Mouse (Mus musculus) frontal cortex, postnatal 14 days (tissue): ENCODE data around the gene Gm5134.

Experiments
- DNase-seq, 2 experiments: peaks; one replicate each; pipeline ENCODE4 v3.0.0; 2022; ENCODE audit warnings: low spot score in 2 of 2

Gm5134 gene

GRCm38 (mm10) chr10:76033119-76033455 lies 78.8 kb downstream of the Gm5134 start:
- DNase-seq: no peak

GRCm38 (mm10) chr10:76034001-76034600 lies 79.8 kb downstream of the Gm5134 start:
- no peak for DNase-seq

DNA sequence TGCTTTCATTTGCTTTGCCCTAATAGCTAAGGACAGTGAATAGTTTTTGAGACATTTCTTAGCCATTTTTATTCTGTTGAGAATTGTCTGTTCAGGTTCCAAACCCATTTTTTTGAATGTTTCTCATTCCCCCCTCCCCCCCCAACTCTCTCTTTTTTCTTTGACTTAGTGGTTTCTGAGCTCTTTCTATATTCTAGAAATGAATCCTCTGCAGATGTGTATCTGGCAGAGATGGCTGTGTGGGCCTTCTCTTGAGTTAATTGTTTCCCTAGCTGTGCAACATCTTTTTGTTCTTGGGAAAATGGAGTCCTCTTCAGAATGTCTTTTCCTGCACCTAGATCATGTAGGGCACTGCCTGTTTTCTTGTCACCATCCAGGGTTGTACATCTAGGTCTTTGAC lies 81.0 kb downstream of the Gm5134 start:
- no peak for DNase-seq

DNA sequence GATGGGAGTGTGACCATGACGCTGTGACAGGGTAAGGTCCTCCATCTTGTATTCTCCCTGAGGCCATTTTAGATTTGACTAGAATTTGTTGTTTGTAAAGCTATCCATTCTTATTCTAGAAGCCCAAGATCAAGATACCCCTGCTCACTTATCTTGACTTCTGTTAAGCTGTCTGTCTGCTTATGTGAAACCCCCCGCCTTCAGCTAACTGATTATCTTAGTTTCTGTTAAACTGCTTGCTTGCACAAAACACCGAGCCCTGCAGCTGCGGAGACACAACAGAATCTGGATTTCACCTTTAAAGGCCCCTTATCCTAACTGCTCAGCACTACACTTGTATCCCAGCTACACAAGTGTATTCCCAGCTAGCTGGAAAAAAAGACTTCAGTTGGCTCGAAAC lies 82.6 kb downstream of the Gm5134 start:
- DNase-seq: no peak

DNA sequence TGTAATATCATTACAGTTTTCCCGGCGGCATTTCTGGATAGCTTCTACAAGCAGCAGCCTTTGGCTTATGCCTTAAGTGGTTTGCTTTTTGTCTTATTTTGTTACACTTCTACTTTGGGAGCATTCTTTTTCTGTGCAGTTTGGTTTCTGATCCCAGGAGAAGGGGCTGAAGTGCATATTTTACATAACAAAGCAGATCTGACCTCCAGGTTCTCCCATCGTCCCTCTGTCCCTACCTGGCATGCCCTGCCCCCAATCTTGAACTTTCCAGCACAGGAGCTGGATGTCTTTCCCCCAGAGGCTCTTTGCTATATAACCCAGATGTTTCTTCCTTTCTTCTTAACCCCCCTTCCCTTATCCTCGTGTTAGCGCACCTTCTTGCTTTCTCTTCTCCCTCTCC lies 91.0 kb downstream of the Gm5134 start:
- no peak for DNase-seq

- no peak for DNase-seq
These were observed 92.4 kb downstream of the Gm5134 start for GRCm38 (mm10) chr10:76046754-76047153.

- DNase-seq: no peak
These were observed 93.0 kb downstream of the Gm5134 start for GRCm38 (mm10) chr10:76047182-76047869.

DNA sequence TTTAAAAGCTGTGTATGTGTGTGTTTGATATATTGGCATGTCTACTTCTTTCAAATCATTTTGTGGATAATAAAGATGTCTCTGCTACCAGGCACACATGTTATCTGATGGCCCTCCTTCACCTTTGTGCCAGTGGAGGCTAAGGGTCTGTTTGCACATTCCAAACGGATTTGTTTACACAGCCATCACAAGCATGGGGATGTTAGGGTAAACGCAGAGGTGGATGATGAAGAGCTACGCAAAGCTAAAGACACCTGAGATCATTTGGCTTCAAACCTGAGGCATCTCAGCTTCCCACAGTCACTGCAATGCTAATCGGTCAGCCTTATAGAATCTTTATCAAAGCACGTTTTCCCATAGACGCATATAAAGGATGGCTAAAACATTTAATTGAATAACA lies 94.7 kb downstream of the Gm5134 start:
- no peak for DNase-seq

GRCm38 (mm10) chr10:76051860-76052259 lies 97.5 kb downstream of the Gm5134 start:
- DNase-seq: no peak
